Mouse (Mus musculus) gastrocnemius, postnatal 4 days (tissue): ENCODE results near the gene Rnft2. TPM values are rescaled to one million over a fixed set of nuclear protein-coding genes. Genes with fewer than 3 reads are reported as not detected.

Experiments
- DNase-seq, 2 experiments: peaks; one replicate each; pipeline ENCODE4 v3.0.0; 2021 to 2022; ENCODE audit warnings: low spot score in 2 of 2, mixed read lengths in 2 of 2
- total RNA-seq, 2 experiments: library from RNA; stranded (reverse); gene quantifications; 2 replicates each; pipeline ENCODE4 v1.2.3; 2021

The Rnft2 gene
- total RNA-seq, 2 experiments from 2014 or later, result 3.6 to 4.1 TPM

- no peak for DNase-seq
Measured at GRCm38 (mm10) chr5:118142471-118142870, 102.4 kb downstream of the Rnft2 start.

Other genes with a start within 250 kb of the Rnft2 start
- under 1 TPM; 0.88 to 0.96 TPM for gene Tesc, start 217.4 kb downstream of the Rnft2 start, total RNA-seq
- gene Fbxw8, start 89.7 kb downstream of the Rnft2 start, total RNA-seq, result 10 to 100 TPM; 60.2 to 61.6 TPM
- gene Hrk, start 80.5 kb downstream of the Rnft2 start, total RNA-seq, result not detected
- 1 to 10 TPM; 3.7 to 4.6 TPM for gene 2410131K14Rik, start 111 bp upstream of the Rnft2 start, total RNA-seq